Mouse (Mus musculus) ES-Bruce4 (cell line): ENCODE measurements around the gene Tmem199. TPM values are rescaled to one million over a fixed set of nuclear protein-coding genes. Genes with fewer than 3 reads are reported as not detected.

Source experiments
- H3K27ac ChIP-seq: 2 replicates; pipeline ENCODE4 v1.5.1; 2012; ENCODE audit warnings: low read length, inconsistent platforms; ENCODE audit not compliant: insufficient read depth
- H3K27me3 ChIP-seq: 2 replicates; pipeline ENCODE4 v1.6.1; 2012; ENCODE audit warnings: mild to moderate bottlenecking, low read length, inconsistent platforms; ENCODE audit not compliant: control insufficient read depth, poor library complexity, insufficient read depth, severe bottlenecking
- H3K36me3 ChIP-seq: 2 replicates; pipeline ENCODE4 v1.6.1; 2012; ENCODE audit warnings: inconsistent platforms, mild to moderate bottlenecking, low read length, moderate library complexity; ENCODE audit not compliant: control insufficient read depth, poor library complexity, insufficient read depth, severe bottlenecking
- H3K4me1 ChIP-seq: one replicate; pipeline ENCODE4 v1.8.1; 2011; ENCODE audit warnings: low read length; ENCODE audit not compliant: control insufficient read depth, insufficient read depth
- H3K4me3 ChIP-seq: 2 replicates; pipeline ENCODE4 v1.5.1; 2011; ENCODE audit warnings: low read depth, mild to moderate bottlenecking, low read length
- H3K9ac ChIP-seq: 2 replicates; pipeline ENCODE4 v1.6.1; 2012; ENCODE audit warnings: low read depth, mild to moderate bottlenecking, inconsistent platforms; ENCODE audit not compliant: poor library complexity, severe bottlenecking
- H3K9me3 ChIP-seq: replicated peaks from 2 replicates; pipeline ENCODE4 v1.6.1; 2012; ENCODE audit warnings: mild to moderate bottlenecking, low read length, inconsistent platforms; ENCODE audit not compliant: control insufficient read depth, poor library complexity, insufficient read depth, severe bottlenecking
- CTCF ChIP-seq: IDR thresholded peaks from one replicate; pipeline ENCODE4 v1.8.1; 2011; ENCODE audit warnings: low read depth, low read length
- EP300 ChIP-seq: IDR thresholded peaks from 2 replicates; pipeline ENCODE4 v1.6.1; 2011; ENCODE audit warnings: low read depth, low read length; ENCODE audit not compliant: insufficient read depth
- POLR2A ChIP-seq: IDR thresholded peaks from one replicate; pipeline ENCODE4 v1.8.1; 2011; ENCODE audit warnings: low read length; ENCODE audit not compliant: insufficient read depth
- polyA plus RNA-seq: library from polyadenylated mRNA; stranded (reverse); fragments of >200 nt; gene quantifications from 2 replicates; pipeline ENCODE4 v1.2.4, GENCODE M21; 2011; ENCODE audit warnings: low read depth; ENCODE audit not compliant: missing spikeins, insufficient read depth, insufficient read length

The Tmem199 gene
- polyA plus RNA-seq, 1 experiment: 41.7 TPM

GRCm38 (mm10) chr11:78521880-78522279 is 9.9 kb upstream of the Tmem199 start:
- H3K9ac ChIP-seq: no peak overlapping the region
- H3K27ac ChIP-seq: no peak overlapping the region
- H3K9me3 ChIP-seq: no peaks in the 10 kb centered on the region
- H3K4me3 ChIP-seq: no peak overlapping the region
- TF ChIP-seq POLR2A: no peak
- no peak for TF ChIP-seq EP300
- no peak for TF ChIP-seq CTCF
- H3K27me3 ChIP-seq: no peaks in the 10 kb centered on the region
- H3K36me3 ChIP-seq: peaks cover 82% of the 10 kb centered on the region
- no peaks in the 10 kb centered on the region for H3K4me1 ChIP-seq

GRCm38 (mm10) chr11:78518931-78519330 is 7.0 kb upstream of the Tmem199 start:
- Histone ChIP-seq H3K27me3 (no peaks in the 10 kb centered on the region), H3K27ac (0 out of 2 replicates have a peak overlapping the region, but pooled peaks have one; percentile 18), H3K9ac (no peak overlapping the region), H3K4me3 (no peak overlapping the region), H3K9me3 (no peaks in the 10 kb centered on the region), H3K4me1 (no peaks in the 10 kb centered on the region), H3K36me3 (peaks cover 80% of the 10 kb centered on the region)
- TF ChIP-seq EP300 (no peak), CTCF (no peak), POLR2A (no peak)

DNA sequence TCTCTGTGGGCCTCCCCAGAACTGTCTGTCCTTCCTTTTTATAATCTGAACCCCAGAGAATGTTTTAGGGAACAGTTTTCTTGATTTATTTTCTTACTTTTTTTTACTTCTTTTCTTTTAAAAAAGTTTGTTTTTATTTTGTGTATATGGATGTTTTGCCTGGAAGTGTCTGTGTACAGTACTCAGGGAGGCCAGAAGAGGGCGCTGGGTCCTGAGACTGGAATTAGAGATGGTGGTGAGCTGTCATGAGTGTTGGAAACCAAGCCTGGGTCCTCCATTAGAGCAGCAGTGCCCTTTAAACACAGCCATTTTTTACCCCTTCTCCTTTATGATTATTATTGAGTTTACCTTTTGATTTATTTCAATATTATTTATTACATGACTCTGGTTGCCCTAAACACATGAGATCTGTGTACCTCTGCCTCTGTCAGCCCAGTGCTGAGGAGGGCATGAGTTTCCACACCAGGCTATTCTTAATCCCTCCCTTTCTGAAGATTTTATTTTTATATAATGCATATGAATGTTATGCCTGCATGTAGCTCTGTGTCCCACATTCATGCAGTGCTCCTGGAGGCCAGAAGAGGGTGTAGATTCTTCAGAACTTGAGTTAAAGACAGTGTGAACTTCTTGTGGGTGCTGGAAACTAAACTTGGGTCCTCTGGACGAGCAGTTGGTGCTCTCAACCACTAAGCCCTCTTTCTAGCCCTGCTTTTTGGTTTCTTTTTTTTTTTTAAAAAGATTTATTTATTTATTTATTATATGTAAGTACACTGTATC is 3.8 kb upstream of the Tmem199 start:
- TF ChIP-seq POLR2A (no peak), CTCF (peak; percentile 59)
- H3K9ac ChIP-seq: no peak overlapping the region
- H3K4me3 ChIP-seq: no peak overlapping the region
- no peak overlapping the region for H3K27ac ChIP-seq
- peaks cover 49% of the 10 kb centered on the region for H3K36me3 ChIP-seq
- H3K4me1 ChIP-seq: no peaks in the 10 kb centered on the region
- H3K9me3 ChIP-seq: no peaks in the 10 kb centered on the region
- no peaks in the 10 kb centered on the region for H3K27me3 ChIP-seq

- H3K4me3 ChIP-seq: peak overlapping the region; percentile 82
- H3K36me3 ChIP-seq: peaks cover 45% of the 10 kb centered on the region
- no peaks in the 10 kb centered on the region for H3K9me3 ChIP-seq
- peak overlapping the region; percentile 91 for H3K27ac ChIP-seq
- H3K27me3 ChIP-seq: no peaks in the 10 kb centered on the region
- H3K9ac ChIP-seq: peak overlapping the region; percentile 98
- no peaks in the 10 kb centered on the region for H3K4me1 ChIP-seq
- TF ChIP-seq EP300: no peak
- no peak for TF ChIP-seq POLR2A
- TF ChIP-seq CTCF: no peak
These were observed 1.3 kb upstream of the Tmem199 start for GRCm38 (mm10) chr11:78513106-78513790.

- no peak overlapping the region for H3K4me3 ChIP-seq
- H3K36me3 ChIP-seq: peaks cover 48% of the 10 kb centered on the region
- no peak overlapping the region for H3K9ac ChIP-seq
- H3K9me3 ChIP-seq: no peaks in the 10 kb centered on the region
- no peaks in the 10 kb centered on the region for H3K4me1 ChIP-seq
- no peaks in the 10 kb centered on the region for H3K27me3 ChIP-seq
- TF ChIP-seq CTCF: peak; percentile 39
- TF ChIP-seq POLR2A: no peak
- no peak overlapping the region for H3K27ac ChIP-seq
These were observed 2.8 kb downstream of the Tmem199 start for GRCm38 (mm10) chr11:78509148-78509547.

GRCm38 (mm10) chr11:78505430-78505829 is 6.5 kb downstream of the Tmem199 start:
- Histone ChIP-seq H3K36me3 (peaks cover 46% of the 10 kb centered on the region), H3K9ac (no peak overlapping the region), H3K27ac (no peak overlapping the region), H3K27me3 (no peaks in the 10 kb centered on the region), H3K4me3 (no peak overlapping the region), H3K9me3 (no peaks in the 10 kb centered on the region), H3K4me1 (no peaks in the 10 kb centered on the region)
- TF ChIP-seq EP300 (no peak), POLR2A (no peak), CTCF (no peak)
